Mouse (Mus musculus) thymus, postnatal 14 days (tissue): ENCODE data around the gene Hgf.

ENCODE experiments used
- DNase-seq: peaks from one replicate; pipeline ENCODE4 v3.0.0; 2021

Gene Hgf

GRCm38 (mm10) chr5:16553304-16554047, at the start of gene Hgf:
Hgf (plus strand) TSS chr5:16553495.
- DNase-seq: no peak

- DNase-seq: no peak
These were observed 46.5 kb upstream of the Hgf start for GRCm38 (mm10) chr5:16506702-16507350.

DNA sequence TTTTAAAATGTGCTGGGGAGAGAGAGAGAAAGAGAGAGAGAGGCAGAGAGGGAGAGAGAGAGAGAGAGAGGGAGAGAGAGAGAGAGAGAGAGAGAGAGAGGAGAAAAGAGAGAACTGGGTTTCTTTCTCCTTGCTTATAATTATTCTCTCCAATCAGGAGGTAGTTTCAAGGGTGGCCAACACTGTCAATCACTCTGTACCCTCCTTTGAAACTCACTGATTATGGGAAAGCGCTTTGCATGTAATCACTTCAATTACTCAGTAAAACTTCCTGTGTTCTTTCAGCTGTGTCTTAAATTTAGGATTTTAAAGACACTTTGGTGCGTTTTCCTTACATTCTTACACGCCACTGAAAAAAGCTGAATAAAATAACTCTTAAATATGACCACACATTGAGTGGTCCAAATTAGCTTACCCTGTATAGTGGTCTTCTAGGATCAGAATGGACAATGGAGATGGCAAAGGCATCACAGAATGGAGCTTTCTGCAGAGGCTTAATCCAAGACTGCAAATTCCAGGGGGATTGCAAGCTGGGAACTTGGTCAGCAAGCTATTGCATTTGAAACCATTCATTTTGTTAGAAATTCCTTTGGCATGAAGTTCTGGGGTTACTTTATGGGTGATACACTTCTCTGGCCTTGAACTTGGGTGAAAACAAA, 21.5 kb upstream of the Hgf start:
- no peak for DNase-seq

GRCm38 (mm10) chr5:16538067-16538466, 15.2 kb upstream of the Hgf start:
- DNase-seq: no peak

DNA sequence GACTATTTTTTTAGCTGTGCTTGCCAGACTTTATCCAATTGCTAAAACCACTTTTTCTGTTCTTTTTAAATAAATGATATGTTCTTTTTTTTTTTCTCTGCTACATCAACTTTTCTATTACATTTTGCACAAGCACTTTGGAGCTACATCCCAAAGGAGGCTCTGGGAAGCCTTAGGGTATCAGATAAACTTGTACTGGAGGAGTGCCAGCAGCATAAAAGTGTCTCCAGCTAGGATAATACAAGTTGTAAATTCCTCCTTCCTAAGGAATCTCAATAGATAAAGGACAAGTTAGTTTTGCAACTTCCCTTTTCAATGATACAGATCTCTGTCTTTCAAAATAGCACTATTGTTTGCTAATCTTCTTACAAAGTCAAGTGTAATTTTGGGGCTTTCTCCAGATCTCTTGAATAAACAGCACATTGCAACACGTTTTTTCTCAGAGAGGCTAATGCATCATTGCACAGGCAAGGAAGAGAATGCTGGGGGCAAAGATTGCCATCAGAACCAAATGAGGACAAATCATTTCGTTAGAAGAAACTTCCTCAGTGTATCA, 11.7 kb upstream of the Hgf start:
- DNase-seq: no peak

- DNase-seq: no peak
These were observed 5.8 kb upstream of the Hgf start for GRCm38 (mm10) chr5:16547490-16547889.

DNA sequence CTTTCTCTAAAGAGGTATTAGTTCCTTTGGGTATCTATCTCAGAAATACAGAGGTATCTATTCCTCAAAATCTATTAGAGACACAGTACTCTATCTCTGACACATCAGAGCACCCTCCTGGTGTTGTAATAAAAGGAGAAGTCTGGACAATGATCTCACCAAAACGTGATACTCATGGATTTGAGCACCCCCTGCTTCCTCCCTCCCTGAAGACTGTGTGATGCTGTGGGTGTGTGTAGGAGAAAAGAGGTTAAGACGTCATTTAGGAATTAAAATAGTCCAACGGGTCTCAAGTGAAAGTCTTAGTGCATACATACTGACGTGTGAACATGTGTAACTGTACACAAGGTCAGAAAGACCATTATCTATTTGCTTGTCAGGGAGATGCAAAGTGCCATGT, 648 bp upstream of the Hgf start:
- no peak for DNase-seq

DNA sequence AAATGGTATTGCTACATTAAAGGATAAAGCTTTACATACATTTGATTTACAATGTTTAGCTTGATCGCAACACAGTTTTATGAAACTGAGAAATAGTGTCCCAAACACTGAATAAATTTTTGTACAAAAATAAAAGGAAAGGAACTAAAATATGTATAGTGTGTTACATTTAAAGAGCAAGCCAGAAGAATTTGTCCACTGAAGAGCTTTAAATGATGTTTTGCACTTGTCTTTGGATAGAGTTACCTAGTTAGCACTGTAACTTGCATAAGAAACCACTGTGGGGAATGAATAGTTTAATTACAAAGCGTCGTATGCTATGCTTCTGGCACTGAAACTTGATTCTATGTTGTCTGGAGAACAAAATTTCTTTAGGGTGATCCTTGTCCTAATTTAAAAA, 7.0 kb downstream of the Hgf start:
- no peak for DNase-seq

DNA sequence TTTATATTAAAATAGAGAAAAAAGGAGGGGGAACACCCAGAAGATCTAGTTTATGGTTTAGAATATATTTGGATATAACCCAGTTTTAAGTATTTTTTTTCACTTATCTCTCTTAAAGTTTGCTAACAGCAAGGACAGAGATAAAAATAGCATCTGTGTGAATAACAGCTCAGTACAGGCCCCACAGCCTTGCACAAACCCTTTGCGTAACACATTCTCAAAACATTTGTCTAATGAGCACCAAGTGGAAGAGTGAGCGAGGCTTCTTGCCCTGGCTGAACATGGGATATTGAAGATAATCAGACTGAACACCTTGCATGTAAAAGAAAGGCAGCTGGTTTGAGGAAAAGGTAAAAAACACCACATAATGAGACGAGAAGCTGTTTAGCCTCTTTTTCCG, 15.7 kb downstream of the Hgf start:
- DNase-seq: no peak

- no peak for DNase-seq
These were observed 24.8 kb downstream of the Hgf start for GRCm38 (mm10) chr5:16577882-16578742.

DNA sequence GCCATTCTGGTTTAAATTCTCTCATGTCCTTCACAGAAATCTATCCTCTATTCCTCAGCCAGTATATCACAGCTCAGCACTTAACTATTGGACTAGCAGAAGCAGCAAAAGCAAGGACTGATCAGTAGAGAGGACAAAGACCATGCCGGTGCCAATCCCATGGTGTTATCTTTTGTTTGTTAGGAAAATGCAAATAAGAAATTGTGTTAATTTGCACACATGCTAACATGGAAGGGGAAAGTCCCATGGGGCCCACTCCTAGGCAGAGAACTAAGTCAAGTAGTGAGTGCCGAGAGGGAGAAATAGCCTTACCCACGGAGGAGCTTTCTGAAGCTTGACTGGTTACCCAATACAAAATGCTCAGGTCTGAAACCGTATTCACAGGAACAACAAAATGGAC, 42.4 kb downstream of the Hgf start:
- DNase-seq: no peak

DNA sequence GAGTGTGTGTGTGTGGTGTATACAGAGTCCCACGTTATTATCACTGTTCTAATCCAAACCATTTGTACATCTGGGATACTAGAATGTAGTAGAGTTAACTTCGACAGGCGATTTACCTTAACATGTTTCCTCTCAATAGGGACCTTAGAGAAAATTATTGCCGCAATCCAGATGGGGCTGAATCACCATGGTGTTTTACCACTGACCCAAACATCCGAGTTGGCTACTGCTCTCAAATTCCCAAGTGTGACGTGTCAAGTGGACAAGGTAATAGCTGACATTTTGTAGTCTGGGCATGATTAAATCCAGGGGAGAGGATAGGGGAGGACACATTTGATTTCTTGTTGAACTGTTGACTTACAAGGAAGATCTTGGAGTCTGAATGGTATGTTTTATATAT, 44.7 kb downstream of the Hgf start:
- no peak for DNase-seq

DNA sequence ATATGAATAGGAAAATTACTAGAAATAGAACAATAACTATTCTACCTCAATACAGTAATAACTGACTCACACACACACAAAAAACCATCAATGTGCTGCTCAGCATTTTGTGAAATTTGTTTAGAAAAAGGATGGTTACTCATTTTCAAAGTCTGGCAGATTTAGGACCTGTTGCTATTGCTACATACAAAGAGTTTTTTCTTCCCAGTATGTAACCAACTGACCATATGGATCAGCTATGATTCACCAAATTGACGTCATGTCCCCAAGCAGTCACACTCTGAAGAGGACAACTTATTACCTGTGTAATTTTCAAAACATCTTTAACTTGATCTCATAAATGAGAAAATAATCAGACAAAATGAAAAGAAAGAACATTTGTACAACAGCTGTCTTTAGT, 48.2 kb downstream of the Hgf start:
- no peak for DNase-seq

- no peak for DNase-seq
These were observed 79.7 kb downstream of the Hgf start for GRCm38 (mm10) chr5:16632996-16633395.

DNA sequence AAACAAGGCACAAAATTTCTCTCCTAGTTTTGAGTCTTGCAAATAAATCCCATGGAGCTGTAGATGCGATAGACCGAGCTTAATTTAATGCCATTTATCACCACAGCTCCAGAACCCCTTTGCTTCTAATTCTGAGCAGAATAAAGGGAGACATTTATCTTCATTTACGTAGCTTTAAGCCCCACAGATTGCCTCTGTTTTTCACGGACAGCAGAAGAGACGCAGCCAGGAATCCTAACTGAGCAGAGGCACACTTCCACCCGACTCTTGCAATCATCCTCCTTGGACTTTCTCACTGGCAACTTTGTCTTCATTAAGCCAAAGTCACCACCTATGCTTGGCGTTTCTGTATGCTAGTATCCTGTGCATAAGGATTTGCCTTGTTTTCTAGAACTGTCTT, 93.1 kb downstream of the Hgf start:
- DNase-seq: no peak

GRCm38 (mm10) chr5:16647701-16648100, 94.4 kb downstream of the Hgf start:
- DNase-seq: no peak

- DNase-seq: no peak
These were observed 96.9 kb downstream of the Hgf start for GRCm38 (mm10) chr5:16650240-16650639.

GRCm38 (mm10) chr5:16654022-16654421, 100.7 kb downstream of the Hgf start:
- no peak for DNase-seq
